Mouse (Mus musculus): ENCODE results near the gene Ss18l1.

GRCm38 (mm10) chr2:180010686-180011085 is 31.6 kb upstream of the Ss18l1 start:
- TF ChIP-seq CTCF (IDR thresholded peaks at IDR 0.05; ENCODE audit: low read depth) (no peak), EP300 (IDR thresholded peaks at IDR 0.05; ENCODE audit: low read depth) (no peak)

All from liver, postnatal 0 days (tissue).